14 mouse cellular contexts compared by ENCODE assay signal in the genomic region with DNA sequence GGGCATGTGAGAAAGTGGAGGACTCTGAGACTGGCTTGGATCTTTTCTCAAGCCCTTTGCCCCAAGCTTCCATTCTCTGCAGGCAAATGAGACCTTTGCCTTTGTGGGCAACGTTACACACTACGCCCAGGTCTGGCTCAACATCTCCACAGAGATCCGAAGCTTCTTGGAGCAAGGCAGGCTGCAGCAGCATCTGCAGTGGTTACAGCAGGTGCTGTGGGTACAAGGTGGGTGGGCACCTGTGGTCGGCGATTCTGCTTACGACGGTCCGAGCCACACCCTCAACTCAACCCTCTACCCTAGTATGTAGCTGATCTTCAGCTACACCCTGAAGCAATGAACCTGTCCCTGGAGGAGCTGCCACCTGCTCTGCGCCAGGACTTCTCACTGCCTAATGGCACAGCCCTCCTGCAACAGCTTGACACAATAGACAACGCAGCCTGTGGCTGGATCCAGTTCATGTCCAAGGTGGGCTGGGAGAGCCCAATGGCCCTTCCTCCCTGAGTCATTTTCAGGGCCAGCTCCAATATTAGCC. TPM values are rescaled to one million over a fixed set of nuclear protein-coding genes. Genes with fewer than 3 reads are reported as not detected.
"Had no signal": no experiment of that assay in that cellular context is flagged by ENCODE, and none has a peak within 500 bp of the region (broad histone marks: within the 10 kb centered on the region; RNA-seq: fewer than 3 reads in every experiment).

No protein-coding gene starts in this region.

- DNase-seq: gastrocnemius, adult 2 months; gastrocnemius, postnatal 10 days; gastrocnemius, postnatal 25 days; heart, adult 2 months; heart, postnatal 14 days; heart, postnatal 4 days; kidney, adult 18-20 months; kidney, adult 8-10 months; kidney, postnatal 10 days; kidney, postnatal 4 days; liver; liver, embryonic 13.5 days had no signal

RNA-seq across cellular contexts. Expression of gene Fut7, which starts 13.3 kb away (rescaled TPM):
- total RNA-seq: gastrocnemius, adult 2 months; gastrocnemius, postnatal 10 days; gastrocnemius, postnatal 25 days; heart, postnatal 14 days had no signal

RNA-seq across cellular contexts. Expression of gene Clic3, which starts 20.3 kb away (rescaled TPM):
- total RNA-seq: granulocyte monocyte progenitor cell, adult 5-6 weeks; left cerebral cortex, adult 2 months had no signal

RNA-seq across cellular contexts. Expression of gene Ptgds, which starts 33.5 kb away (rescaled TPM):
- total RNA-seq: gastrocnemius, adult 2 months; gastrocnemius, postnatal 25 days had no signal
